Mouse (Mus musculus): ENCODE results near the gene Optn.

GRCm38 (mm10) chr2:5063299-5064205 lies at the start of gene Optn:
- no peak for TF ChIP-seq EP300 (IDR thresholded peaks at IDR 0.05; ENCODE audit: low read depth)
- TF ChIP-seq CTCF (IDR thresholded peaks at IDR 0.05; ENCODE audit: low read depth): no peak
